Mouse (Mus musculus): ENCODE measurements around the gene Olfr365. TPM values are rescaled to one million over a fixed set of nuclear protein-coding genes. Genes with fewer than 3 reads are reported as not detected.

Gene Olfr365
- not detected for polyA plus RNA-seq (2015; fragmentation: Illumina TruSeq; extraction: RNeasy Lipid Tissue Mini Kit (QIAGEN cat#74804); ENCODE audit: insufficient read depth, low replicate concordance)

GRCm38 (mm10) chr2:37187898-37188297 lies at the start of gene Olfr365:
Gene Olfr365, plus strand, starts transcription at chr2:37188198.

GRCm38 (mm10) chr2:37139022-37139421 lies 49.0 kb upstream of the Olfr365 start, which contains the start of gene Olfr364-ps1:
Gene Olfr364-ps1, plus strand, starts transcription at chr2:37139322.

GRCm38 (mm10) chr2:37211274-37211673 lies 23.3 kb downstream of the Olfr365 start, which contains the start of gene Olfr366:
Gene Olfr366, plus strand, starts transcription at chr2:37211574.

Other genes with a start within 250 kb of the Olfr365 start
- not detected for gene Olfr357, start 194.4 kb upstream of the Olfr365 start, polyA plus RNA-seq (2015; fragmentation: Illumina TruSeq; extraction: RNeasy Lipid Tissue Mini Kit (QIAGEN cat#74804); ENCODE audit: insufficient read depth, low replicate concordance)
- gene Olfr358, start 178.9 kb upstream of the Olfr365 start, polyA plus RNA-seq (2015; fragmentation: Illumina TruSeq; extraction: RNeasy Lipid Tissue Mini Kit (QIAGEN cat#74804); ENCODE audit: insufficient read depth, low replicate concordance) = not detected
- not detected for gene Olfr360, start 122.5 kb upstream of the Olfr365 start, polyA plus RNA-seq (2015; fragmentation: Illumina TruSeq; extraction: RNeasy Lipid Tissue Mini Kit (QIAGEN cat#74804); ENCODE audit: insufficient read depth, low replicate concordance)
- not detected for gene Olfr361, start 98.9 kb upstream of the Olfr365 start, polyA plus RNA-seq (2015; fragmentation: Illumina TruSeq; extraction: RNeasy Lipid Tissue Mini Kit (QIAGEN cat#74804); ENCODE audit: insufficient read depth, low replicate concordance)
- gene Olfr362, start 70.3 kb upstream of the Olfr365 start, polyA plus RNA-seq (2015; fragmentation: Illumina TruSeq; extraction: RNeasy Lipid Tissue Mini Kit (QIAGEN cat#74804); ENCODE audit: insufficient read depth, low replicate concordance) = not detected
- gene Olfr364-ps1, start 48.9 kb upstream of the Olfr365 start, polyA plus RNA-seq (2015; fragmentation: Illumina TruSeq; extraction: RNeasy Lipid Tissue Mini Kit (QIAGEN cat#74804); ENCODE audit: insufficient read depth, low replicate concordance) = not detected
- gene Olfr366, start 23.4 kb downstream of the Olfr365 start, polyA plus RNA-seq (2015; fragmentation: Illumina TruSeq; extraction: RNeasy Lipid Tissue Mini Kit (QIAGEN cat#74804); ENCODE audit: insufficient read depth, low replicate concordance) = not detected
- not detected for gene Olfr368, start 138.3 kb downstream of the Olfr365 start, polyA plus RNA-seq (2015; fragmentation: Illumina TruSeq; extraction: RNeasy Lipid Tissue Mini Kit (QIAGEN cat#74804); ENCODE audit: insufficient read depth, low replicate concordance)
- gene Pdcl, start 171.1 kb downstream of the Olfr365 start, polyA plus RNA-seq (2015; fragmentation: Illumina TruSeq; extraction: RNeasy Lipid Tissue Mini Kit (QIAGEN cat#74804); ENCODE audit: insufficient read depth, low replicate concordance) = 42.2 TPM
- gene Rc3h2, start 234.7 kb downstream of the Olfr365 start, polyA plus RNA-seq (2015; fragmentation: Illumina TruSeq; extraction: RNeasy Lipid Tissue Mini Kit (QIAGEN cat#74804); ENCODE audit: insufficient read depth, low replicate concordance) = 39.2 TPM